Mouse (Mus musculus) heart, postnatal 0 days (tissue): ENCODE measurements around the gene Pcbp4. TPM values are rescaled to one million over a fixed set of nuclear protein-coding genes. Genes with fewer than 3 reads are reported as not detected.
A peak's percentile ranks its signal among the peaks of the same experiment; 100 is the strongest.

ENCODE experiments used
- ATAC-seq: fragments of 200-750 bp; cut with Nextera tagmentation; 2 replicates; pipeline ENCODE4 v1.8.0; 2017; ENCODE audit warnings: low read depth, moderate number of reproducible peaks, moderate library complexity; ENCODE audit not compliant: insufficient read depth
- DNase-seq: peaks from one replicate; pipeline ENCODE4 v3.0.0-alpha.2; 2016; ENCODE audit warnings: low spot score
- H3K27ac ChIP-seq: fragments of 300-500 bp; sonication (generic); 2 replicates; pipeline ENCODE4 v1.5.1; 2014; ENCODE audit warnings: low read depth, mild to moderate bottlenecking
- H3K27me3 ChIP-seq: fragments of 300-500 bp; sonication (generic); 2 replicates; pipeline ENCODE4 v1.6.1; 2014; ENCODE audit warnings: low read length, mixed read lengths; ENCODE audit not compliant: control insufficient read depth, insufficient read depth
- H3K36me3 ChIP-seq: fragments of 300-500 bp; sonication (generic); replicated peaks from 2 replicates; pipeline ENCODE4 v1.6.1; 2014; ENCODE audit warnings: low read length, mixed read lengths; ENCODE audit not compliant: control insufficient read depth, insufficient read depth
- H3K4me1 ChIP-seq: fragments of 300-500 bp; sonication (generic); 2 replicates; pipeline ENCODE4 v1.6.1; 2014; ENCODE audit warnings: antibody characterized with exemption; ENCODE audit not compliant: control insufficient read depth, insufficient read depth
- H3K4me2 ChIP-seq: fragments of 300-500 bp; sonication (generic); 2 replicates; pipeline ENCODE4 v1.6.1; 2014; ENCODE audit warnings: low read depth, mild to moderate bottlenecking, low read length, moderate library complexity
- H3K4me3 ChIP-seq: fragments of 300-500 bp; sonication (generic); 2 replicates; pipeline ENCODE4 v1.5.1; 2014; ENCODE audit warnings: low read depth, low read length
- H3K9ac ChIP-seq: fragments of 300-500 bp; sonication (generic); replicated peaks from 2 replicates; pipeline ENCODE4 v1.6.1; 2014; ENCODE audit warnings: low read depth, low read length, mixed read lengths
- H3K9me3 ChIP-seq: fragments of 300-500 bp; sonication (generic); replicated peaks from 2 replicates; pipeline ENCODE4 v1.6.1; 2016; ENCODE audit warnings: low read length; ENCODE audit not compliant: control insufficient read depth
- CTCF ChIP-seq: IDR thresholded peaks from 2 replicates; pipeline ENCODE4 v1.5.1; 2016; ENCODE audit warnings: antibody characterized with exemption, control low read depth, low read depth
- EP300 ChIP-seq: IDR thresholded peaks from 2 replicates; pipeline ENCODE4 v1.6.1; 2016; ENCODE audit warnings: antibody characterized with exemption, low read depth
- WGBS: fragments of 180-500 bp; shearing (Covaris S2); extraction: QIAGEN DNeasy Blood & Tissue Kit; methylation state at CpG from one replicate; pipeline ENCODE4 v1.1.7; 2014; 5-methylcytosine and 5-hydroxymethylcytosine counted together
- polyA plus RNA-seq: library from polyadenylated mRNA; unstranded; fragments of >200 nt; fragmentation: Nextera tagmentation; extraction: Ambion mirVana; gene quantifications from 2 replicates; pipeline ENCODE4 v1.2.1, GENCODE M21; 2015
- total RNA-seq: library from RNA; depleted of rRNA; stranded (reverse); fragments of >200 nt; gene quantifications from 2 replicates; pipeline ENCODE4 v1.2.3, GENCODE M21; 2014; ENCODE audit warnings: low replicate concordance

Pcbp4 gene
- total and polyA plus RNA-seq, 2 experiments from 2014 or later: 44.1 to 157 TPM

DNA sequence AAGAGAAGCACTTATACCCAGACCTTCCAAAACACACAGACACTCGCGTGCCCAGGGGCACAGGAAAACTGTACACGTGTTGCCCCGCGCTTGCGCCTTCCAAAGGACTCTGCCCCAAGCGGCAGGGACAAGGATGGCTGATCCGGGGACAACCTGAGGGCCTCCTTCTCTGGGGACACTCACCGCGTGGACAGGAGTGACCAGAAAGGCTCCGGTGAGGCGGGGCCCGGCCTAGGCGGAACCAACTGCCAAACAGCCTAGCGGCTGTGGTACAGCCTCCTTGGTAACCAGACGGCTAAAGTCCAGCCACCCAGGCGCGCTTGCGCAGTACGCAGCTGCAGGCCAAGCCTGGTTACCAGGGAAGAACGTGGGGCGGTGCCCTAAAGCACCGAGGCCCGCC, 5.7 kb upstream of the Pcbp4 start, which contains the start of the genes Abhd14b and Abhd14a:
Gene Abhd14b, plus strand, starts transcription at position 112 of the 400 bp plus-strand sequence.
Gene Abhd14a, minus strand, starts transcription at position 331 of the 400 bp plus-strand sequence.
- peak within 1 kb of the TSS; percentile 84 for H3K27ac ChIP-seq
- H3K9ac ChIP-seq: peak within 1 kb of the TSS; percentile 61
- WGBS: under 1% methylated on average over 24 of the region's 24 CpGs
- H3K36me3 ChIP-seq: no peaks in the 10 kb centered on the region
- H3K4me1 ChIP-seq: peaks cover 26% of the 10 kb centered on the region
- no peaks in the 10 kb centered on the region for H3K9me3 ChIP-seq
- peak within 1 kb of the TSS; percentile 60 for H3K4me3 ChIP-seq
- DNase-seq: peak; percentile 89
- H3K27me3 ChIP-seq: no peaks in the 10 kb centered on the region
- TF ChIP-seq EP300 (no peak), CTCF (peak; percentile 63)
- peak; percentile 89 for ATAC-seq
- H3K4me2 ChIP-seq: peak within 1 kb of the TSS; percentile 92

GRCm38 (mm10) chr9:106447951-106448350, 5.1 kb upstream of the Pcbp4 start:
- no peak for ATAC-seq
- no peak for DNase-seq
- WGBS: 31% methylated on average over 9 of the region's 9 CpGs
- TF ChIP-seq EP300 (no peak), CTCF (no peak)
- Histone ChIP-seq H3K9me3 (no peaks in the 10 kb centered on the region), H3K4me2 (peak overlapping the region; percentile 92), H3K27me3 (no peaks in the 10 kb centered on the region), H3K36me3 (no peaks in the 10 kb centered on the region), H3K4me3 (peak overlapping the region; percentile 60), H3K4me1 (peaks cover 31% of the 10 kb centered on the region), H3K9ac (peak overlapping the region; percentile 61; the same call in 1 of the 2 replicates), H3K27ac (peak overlapping the region; percentile 84)

GRCm38 (mm10) chr9:106448498-106449031, 4.5 kb upstream of the Pcbp4 start:
- H3K4me3 ChIP-seq: peak overlapping the region; percentile 60
- DNase-seq: peak; percentile 94
- ATAC-seq: peak; percentile 62
- peak overlapping the region; percentile 84 for H3K27ac ChIP-seq
- H3K9ac ChIP-seq: peak overlapping the region; percentile 61
- WGBS: under 1% methylated on average over 23 of the region's 23 CpGs
- no peaks in the 10 kb centered on the region for H3K9me3 ChIP-seq
- H3K4me2 ChIP-seq: peak overlapping the region; percentile 92
- no peaks in the 10 kb centered on the region for H3K27me3 ChIP-seq
- no peaks in the 10 kb centered on the region for H3K36me3 ChIP-seq
- TF ChIP-seq CTCF: peak; percentile 53
- TF ChIP-seq EP300: no peak
- H3K4me1 ChIP-seq: peaks cover 35% of the 10 kb centered on the region

GRCm38 (mm10) chr9:106449947-106450346, 3.1 kb upstream of the Pcbp4 start:
- WGBS: 93% methylated on average over 8 of the region's 8 CpGs

GRCm38 (mm10) chr9:106450661-106451060, 2.4 kb upstream of the Pcbp4 start:
- H3K9ac ChIP-seq: no peak overlapping the region

More at GRCm38 (mm10) chr9:106449947-106450346, 3.1 kb upstream of the Pcbp4 start:
- no peak overlapping the region for H3K4me3 ChIP-seq
- peaks cover 45% of the 10 kb centered on the region for H3K4me1 ChIP-seq
- DNase-seq (no peak), ATAC-seq (no peak)
- no peaks in the 10 kb centered on the region for H3K36me3 ChIP-seq
- H3K4me2 ChIP-seq: no peak overlapping the region
- H3K27me3 ChIP-seq: no peaks in the 10 kb centered on the region
- no peak overlapping the region for H3K9ac ChIP-seq
- H3K9me3 ChIP-seq: no peaks in the 10 kb centered on the region
- no peak overlapping the region for H3K27ac ChIP-seq
- no peak for TF ChIP-seq CTCF
- TF ChIP-seq EP300: no peak

More at GRCm38 (mm10) chr9:106450661-106451060, 2.4 kb upstream of the Pcbp4 start:
- H3K4me1 ChIP-seq: peaks cover 52% of the 10 kb centered on the region
- H3K27ac ChIP-seq: no peak overlapping the region
- WGBS: 17% methylated on average over 9 of the region's 9 CpGs
- H3K4me2 ChIP-seq: 0 out of 2 replicates have a peak overlapping the region, but pooled peaks have one; percentile 19
- ATAC-seq (no peak), DNase-seq (no peak)
- TF ChIP-seq EP300 (no peak), CTCF (no peak)
- no peaks in the 10 kb centered on the region for H3K36me3 ChIP-seq
- no peaks in the 10 kb centered on the region for H3K27me3 ChIP-seq
- no peak overlapping the region for H3K4me3 ChIP-seq
- H3K9me3 ChIP-seq: no peaks in the 10 kb centered on the region
